Mouse (Mus musculus): ENCODE measurements at regions not wholly inside any gene's neighbourhood (a gene's known extent, or its start where the extent isn't known, plus 50 kb on each side); places are given as distances from the start of the nearest gene placed in this dataset.

- TF ChIP-seq CTCF (IDR thresholded peaks at IDR 0.05; ENCODE audit: control insufficient read depth, insufficient read depth, insufficient read length) (no peak), MAX (IDR thresholded peaks at IDR 0.05) (no peak), MYOG (IDR thresholded peaks at IDR 0.05; ENCODE audit: control insufficient read depth, extremely low read depth, insufficient read length) (no peak), CEBPB (IDR thresholded peaks at IDR 0.05; ENCODE audit: low read depth) (no peak), USF1 (IDR thresholded peaks at IDR 0.05; ENCODE audit: low read depth) (no peak), MYOD1 (IDR thresholded peaks at IDR 0.05; ENCODE audit: control insufficient read depth, insufficient read length, low read depth) (no peak)
These were observed 149.9 kb downstream of the Map2k4 start for GRCm38 (mm10) chr11:65638211-65638610.

All from C2C12 (cell line).